Mouse (Mus musculus) testis, adult 2 months (tissue): ENCODE measurements around the gene Elovl6.

Experiments
- CTCF ChIP-seq: fragments of 200-500 bp; IDR thresholded peaks from 2 replicates; pipeline ENCODE4 v1.5.1; 2012; ENCODE audit warnings: low read depth, mild to moderate bottlenecking, inconsistent platforms, low read length, moderate library complexity; ENCODE audit not compliant: control insufficient read depth, insufficient read depth, insufficient replicate concordance
- POLR2A ChIP-seq: fragments of 200-500 bp; IDR thresholded peaks from 2 replicates; pipeline ENCODE4 v1.6.1; 2012; ENCODE audit warnings: low read depth, mild to moderate bottlenecking, inconsistent platforms, low read length, moderate library complexity; ENCODE audit not compliant: control insufficient read depth

DNA sequence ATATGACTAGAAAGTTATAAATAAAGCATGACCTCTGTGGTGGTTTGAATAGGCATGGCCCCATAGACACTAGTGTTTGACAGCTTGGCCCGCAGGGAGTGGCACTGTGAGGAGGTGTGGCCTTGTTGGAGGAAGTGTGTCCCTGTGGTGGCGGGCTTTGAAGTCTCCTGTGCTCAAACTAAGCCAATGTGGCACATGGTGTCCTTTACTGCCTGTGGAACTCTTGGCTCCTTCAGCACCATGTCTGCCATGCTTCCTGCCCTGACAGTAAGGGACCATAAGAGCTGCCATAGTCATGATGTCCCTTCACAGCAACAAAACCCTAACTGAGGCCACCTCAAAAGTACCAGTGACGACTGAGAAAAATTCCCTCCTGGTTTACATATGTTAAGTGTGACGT is 120.3 kb downstream of the Elovl6 start:
- TF ChIP-seq CTCF (no peak), POLR2A (no peak)
